Mouse (Mus musculus) neural tube, embryonic 12.5 days (tissue): Measurements from ENCODE around the gene Zbtb17. TPM values are rescaled to one million over a fixed set of nuclear protein-coding genes. Genes with fewer than 3 reads are reported as not detected.

Experiments
- ATAC-seq: fragments of 200-750 bp; cut with Nextera tagmentation; 2 replicates; pipeline ENCODE4 v1.8.0; 2017; ENCODE audit warnings: low read depth, mild to moderate bottlenecking, moderate TSS enrichment, moderate library complexity; ENCODE audit not compliant: low FRiP score
- H3K27ac ChIP-seq: fragments of 300-500 bp; sonication (generic); 2 replicates; pipeline ENCODE4 v1.5.1; 2016
- H3K27me3 ChIP-seq: fragments of 300-500 bp; sonication (generic); replicated peaks from 2 replicates; pipeline ENCODE4 v1.6.1; 2016; ENCODE audit warnings: mild to moderate bottlenecking
- H3K36me3 ChIP-seq: fragments of 300-500 bp; sonication (generic); 2 replicates; pipeline ENCODE4 v1.6.1; 2016; ENCODE audit warnings: mild to moderate bottlenecking
- H3K4me1 ChIP-seq: fragments of 300-500 bp; sonication (generic); 2 replicates; pipeline ENCODE4 v1.6.1; 2016
- H3K4me2 ChIP-seq: fragments of 300-500 bp; sonication (generic); replicated peaks from 2 replicates; pipeline ENCODE4 v1.6.1; 2016; ENCODE audit warnings: mild to moderate bottlenecking
- H3K4me3 ChIP-seq: fragments of 300-500 bp; sonication (generic); 2 replicates; pipeline ENCODE4 v1.5.1; 2016
- H3K9ac ChIP-seq: fragments of 300-500 bp; sonication (generic); 2 replicates; pipeline ENCODE4 v1.6.1; 2016; ENCODE audit warnings: mild to moderate bottlenecking
- H3K9me3 ChIP-seq: fragments of 300-500 bp; sonication (generic); 2 replicates; pipeline ENCODE4 v1.6.1; 2016; ENCODE audit warnings: mild to moderate bottlenecking
- WGBS: fragments of 180-500 bp; shearing (Covaris S2); methylation state at CpG from one replicate; pipeline ENCODE4 v1.1.7; 2016; 5-methylcytosine and 5-hydroxymethylcytosine counted together
- polyA plus RNA-seq: library from polyadenylated mRNA; unstranded; fragments of >200 nt; fragmentation: Nextera tagmentation; extraction: Ambion mirVana; gene quantifications from 2 replicates; pipeline ENCODE4 v1.2.1, GENCODE M21; 2016

Zbtb17 gene
- polyA plus RNA-seq: 51.6 and 55.7 TPM in 2 replicates

DNA sequence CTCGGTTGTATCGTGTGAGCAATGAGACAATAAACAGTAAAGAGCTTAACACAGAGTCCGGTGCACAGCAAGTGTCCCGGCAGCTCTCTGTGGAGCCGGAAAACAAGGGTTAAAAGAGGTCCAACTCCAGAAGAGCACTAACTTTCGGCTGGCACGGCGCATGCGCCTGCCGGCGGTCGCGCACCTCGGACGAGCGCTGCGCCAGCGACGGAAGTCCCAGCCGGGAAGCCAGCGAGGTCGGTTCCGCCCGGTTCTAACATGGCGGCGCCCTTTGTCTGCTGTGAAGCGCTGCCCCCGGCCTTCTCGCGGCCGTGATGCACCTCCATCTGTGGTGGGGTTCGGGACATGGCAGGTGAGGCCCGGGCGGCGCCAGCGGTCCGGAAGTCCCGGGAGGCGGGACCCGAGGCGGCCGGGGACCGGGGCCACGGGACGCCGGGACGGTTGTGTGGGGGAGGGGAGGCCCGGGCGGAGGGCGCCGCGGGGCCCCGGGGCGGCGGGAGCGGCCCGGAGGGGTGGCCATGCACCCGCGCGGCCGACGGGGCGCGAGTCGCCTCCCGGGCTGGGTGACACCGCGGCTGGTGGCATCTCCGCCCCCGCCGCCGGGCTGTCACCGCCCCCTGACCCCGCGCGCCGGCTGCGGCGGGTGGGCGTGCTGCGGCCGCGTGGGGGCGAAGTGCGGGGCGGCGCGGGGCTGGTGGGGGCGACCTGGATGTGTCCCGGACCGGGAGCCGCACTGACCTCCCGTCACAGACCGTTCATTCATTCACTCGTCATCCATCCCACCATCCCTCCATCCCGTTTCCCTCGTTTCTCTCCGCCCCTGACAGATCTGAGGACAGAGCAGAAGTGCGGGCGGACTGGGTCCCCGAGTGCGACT is at the start of gene Zbtb17:
Zbtb17 (plus strand) TSS at position 204 of the 877 bp plus-strand sequence.
- Histone ChIP-seq H3K4me2 (peak within 1 kb of the TSS; percentile 83), H3K4me1 (peaks cover 12% of the 10 kb centered on the region), H3K27me3 (no peaks in the 10 kb centered on the region), H3K9ac (peak within 1 kb of the TSS; percentile 98), H3K9me3 (no peaks in the 10 kb centered on the region), H3K36me3 (peaks cover 31% of the 10 kb centered on the region), H3K27ac (peak within 1 kb of the TSS; percentile 54; the same call in 1 of the 2 replicates), H3K4me3 (peak within 1 kb of the TSS; percentile 97)
- under 1% methylated on average over 83 of the region's 102 CpGs for WGBS
- peak; percentile 94 for ATAC-seq

DNA sequence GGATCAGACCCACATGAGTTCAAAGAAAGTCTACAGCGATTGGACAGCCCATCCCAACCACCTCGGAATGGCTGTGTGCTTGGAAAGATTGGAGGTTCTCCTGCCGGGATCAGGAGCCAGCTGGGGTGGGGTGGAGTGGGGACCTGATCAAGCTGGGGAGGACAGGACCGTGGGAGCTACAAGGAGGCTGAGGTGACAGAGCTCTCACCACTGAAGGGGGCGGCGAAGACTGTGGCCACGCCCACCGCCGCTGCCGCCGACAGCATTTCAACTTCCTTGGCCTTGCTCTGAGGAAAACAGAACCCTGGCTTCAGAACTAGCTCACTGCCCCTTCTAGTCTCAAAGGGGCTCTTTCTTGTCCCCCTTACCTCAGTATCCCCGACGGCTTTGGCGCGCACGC is 49.7 kb upstream of the Zbtb17 start:
- Histone ChIP-seq H3K4me1 (no peaks in the 10 kb centered on the region), H3K9me3 (no peaks in the 10 kb centered on the region), H3K4me3 (no peak overlapping the region), H3K4me2 (peak overlapping the region; percentile 27), H3K36me3 (no peaks in the 10 kb centered on the region), H3K27ac (no peak overlapping the region), H3K9ac (no peak overlapping the region), H3K27me3 (peaks cover 27% of the 10 kb centered on the region)
- 19% methylated on average over 16 of the region's 16 CpGs for WGBS
- ATAC-seq: no peak

DNA sequence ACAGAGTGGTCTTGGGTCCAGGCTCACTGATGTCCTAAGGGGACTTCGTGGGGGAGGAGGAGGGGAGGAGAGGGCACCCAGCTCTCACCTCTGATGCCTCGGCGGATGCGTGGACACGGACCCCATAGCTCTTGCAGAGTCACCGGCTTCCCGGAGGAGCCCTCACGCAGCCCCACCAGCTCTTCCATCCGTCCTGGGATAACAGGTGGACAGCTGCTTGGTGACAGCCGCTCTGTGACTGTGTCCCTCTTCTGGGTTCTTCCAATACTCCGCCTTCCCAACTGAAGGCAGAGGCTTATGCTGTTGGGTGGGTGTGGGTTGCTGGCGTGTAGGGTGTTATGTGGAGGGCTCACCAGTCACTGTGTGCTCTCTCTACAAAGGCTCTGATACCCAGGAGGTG is 46.6 kb upstream of the Zbtb17 start:
- no peak overlapping the region for H3K4me3 ChIP-seq

DNA sequence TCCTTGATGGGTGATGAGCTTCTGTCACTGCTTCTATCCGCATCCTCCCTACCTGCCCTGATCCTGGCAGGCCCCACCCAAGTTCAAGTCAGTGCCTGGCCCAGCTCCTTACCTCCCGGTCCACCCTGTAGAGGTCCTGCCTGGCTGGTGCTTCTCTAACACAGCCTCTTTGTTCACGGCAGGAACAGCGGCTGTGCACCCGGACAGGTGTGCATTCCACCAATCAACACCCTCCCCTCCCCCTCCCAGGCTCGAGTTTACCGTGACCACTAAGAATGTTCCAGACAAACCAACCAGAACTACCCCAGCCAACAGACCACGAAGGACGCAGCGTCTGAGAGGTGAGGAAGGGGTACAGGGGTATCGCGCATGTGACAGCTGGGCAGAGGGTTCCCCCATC is 45.9 kb upstream of the Zbtb17 start, which contains the start of gene Clcnka:
Clcnka (minus strand) TSS at position 180 of the 400 bp plus-strand sequence.
- 73% methylated on average over 12 of the region's 12 CpGs for WGBS
- ATAC-seq: no peak
- H3K36me3 ChIP-seq: no peaks in the 10 kb centered on the region
- no peak within 1 kb of the TSS for H3K4me3 ChIP-seq
- no peak within 1 kb of the TSS for H3K9ac ChIP-seq
- H3K4me2 ChIP-seq: no peak within 1 kb of the TSS
- H3K4me1 ChIP-seq: no peaks in the 10 kb centered on the region
- H3K9me3 ChIP-seq: no peaks in the 10 kb centered on the region
- peaks cover 22% of the 10 kb centered on the region for H3K27me3 ChIP-seq
- no peak within 1 kb of the TSS for H3K27ac ChIP-seq

More for the DNA sequence above, 46.6 kb upstream of the Zbtb17 start:
- Histone ChIP-seq H3K4me1 (no peaks in the 10 kb centered on the region), H3K36me3 (no peaks in the 10 kb centered on the region), H3K9me3 (no peaks in the 10 kb centered on the region), H3K27ac (no peak overlapping the region), H3K4me2 (no peak overlapping the region), H3K27me3 (peaks cover 22% of the 10 kb centered on the region), H3K9ac (no peak overlapping the region)
- WGBS: 78% methylated on average over 12 of the region's 12 CpGs
- no peak for ATAC-seq

DNA sequence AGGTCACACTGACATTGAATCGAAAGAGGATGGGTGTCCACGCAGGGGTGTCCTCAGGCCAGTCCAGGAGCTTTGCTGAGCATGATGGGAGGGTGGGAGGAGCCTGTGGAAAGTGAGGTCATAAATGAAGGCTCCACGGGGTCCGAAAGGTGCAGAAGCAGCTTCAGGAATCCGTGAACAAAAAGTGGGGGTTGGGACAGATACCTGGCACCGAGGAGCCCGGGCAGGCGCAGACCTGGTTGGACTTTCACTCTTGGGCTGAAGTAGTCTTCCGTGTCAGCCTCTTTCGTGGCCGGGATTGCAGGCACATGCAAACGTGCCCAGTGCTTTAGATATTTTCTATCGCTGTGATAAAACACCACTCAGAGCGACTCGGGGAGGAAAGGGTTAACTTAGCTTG is 44.3 kb upstream of the Zbtb17 start:
- Histone ChIP-seq H3K9me3 (no peaks in the 10 kb centered on the region), H3K27me3 (peaks cover 19% of the 10 kb centered on the region), H3K4me3 (no peak overlapping the region), H3K27ac (no peak overlapping the region), H3K4me2 (no peak overlapping the region), H3K4me1 (no peaks in the 10 kb centered on the region), H3K9ac (no peak overlapping the region), H3K36me3 (no peaks in the 10 kb centered on the region)
- WGBS: 90% methylated on average over 15 of the region's 15 CpGs
- ATAC-seq: no peak

DNA sequence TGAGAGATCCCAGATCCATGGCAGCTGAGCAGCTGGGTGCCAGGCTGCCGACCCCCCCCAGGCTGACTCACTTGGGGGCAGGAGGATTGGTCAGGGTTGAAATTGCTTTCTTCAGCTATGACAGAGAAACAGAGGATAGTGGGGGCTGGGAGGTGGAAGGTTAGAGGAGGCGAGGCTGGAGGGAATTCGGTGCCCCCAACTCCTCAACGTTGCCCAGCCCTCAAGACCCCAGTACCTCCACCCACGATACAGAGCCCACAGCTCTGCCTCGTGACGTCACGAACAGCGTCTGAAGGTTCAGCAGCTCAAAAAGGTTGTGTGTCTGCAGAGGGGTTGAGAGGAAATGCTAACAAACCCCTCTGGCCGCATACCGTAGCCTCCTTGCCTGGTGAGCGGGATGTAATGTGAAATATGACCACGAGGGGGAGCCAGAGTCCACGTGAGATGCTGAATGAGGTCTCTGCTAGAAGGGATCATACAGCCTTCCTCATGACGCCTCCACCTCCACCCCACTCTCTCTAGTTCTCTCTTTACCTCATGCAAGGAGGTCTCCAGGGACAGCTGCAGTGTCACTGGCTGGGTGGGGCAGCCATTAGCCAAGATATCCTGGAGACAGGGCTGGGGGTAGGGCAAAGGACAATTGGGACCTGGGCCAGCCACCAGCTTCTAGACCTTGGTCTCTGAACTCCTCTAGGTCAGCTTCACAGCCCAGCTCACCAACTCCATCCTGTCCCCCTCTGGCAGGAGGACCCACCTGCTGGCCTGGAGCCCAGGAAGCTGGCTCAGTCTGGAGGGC is 39.7 kb upstream of the Zbtb17 start:
- Histone ChIP-seq H3K4me3 (no peak overlapping the region), H3K9ac (0 out of 2 replicates have a peak overlapping the region, but pooled peaks have one; percentile 26), H3K27me3 (peaks cover 4% of the 10 kb centered on the region), H3K36me3 (no peaks in the 10 kb centered on the region), H3K9me3 (no peaks in the 10 kb centered on the region), H3K4me1 (no peaks in the 10 kb centered on the region), H3K4me2 (peak overlapping the region; percentile 35), H3K27ac (no peak overlapping the region)
- ATAC-seq: peak; percentile 70
- WGBS: 13% methylated on average over 15 of the region's 15 CpGs

DNA sequence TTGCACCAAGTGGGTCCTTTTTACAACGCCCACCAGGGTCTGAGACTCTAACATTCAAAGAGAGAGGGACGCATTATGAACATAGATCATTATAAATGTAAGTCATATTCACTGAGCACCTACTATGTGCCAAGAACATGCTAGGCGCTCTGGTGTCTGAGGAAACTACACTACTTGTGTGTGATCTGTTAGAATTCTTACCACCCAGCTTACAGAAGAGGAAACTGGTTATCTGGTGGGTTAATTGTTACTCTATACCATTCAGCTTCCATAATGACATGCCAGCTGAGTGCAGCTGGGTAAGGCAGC is 39.2 kb upstream of the Zbtb17 start:
- Histone ChIP-seq H3K9me3 (no peaks in the 10 kb centered on the region), H3K4me3 (no peak overlapping the region), H3K4me1 (no peaks in the 10 kb centered on the region), H3K36me3 (no peaks in the 10 kb centered on the region), H3K27ac (no peak overlapping the region), H3K4me2 (no peak overlapping the region), H3K9ac (no peak overlapping the region), H3K27me3 (peaks cover 4% of the 10 kb centered on the region)
- WGBS: 84% methylated on average over 3 of the region's 3 CpGs
- ATAC-seq: no peak

DNA sequence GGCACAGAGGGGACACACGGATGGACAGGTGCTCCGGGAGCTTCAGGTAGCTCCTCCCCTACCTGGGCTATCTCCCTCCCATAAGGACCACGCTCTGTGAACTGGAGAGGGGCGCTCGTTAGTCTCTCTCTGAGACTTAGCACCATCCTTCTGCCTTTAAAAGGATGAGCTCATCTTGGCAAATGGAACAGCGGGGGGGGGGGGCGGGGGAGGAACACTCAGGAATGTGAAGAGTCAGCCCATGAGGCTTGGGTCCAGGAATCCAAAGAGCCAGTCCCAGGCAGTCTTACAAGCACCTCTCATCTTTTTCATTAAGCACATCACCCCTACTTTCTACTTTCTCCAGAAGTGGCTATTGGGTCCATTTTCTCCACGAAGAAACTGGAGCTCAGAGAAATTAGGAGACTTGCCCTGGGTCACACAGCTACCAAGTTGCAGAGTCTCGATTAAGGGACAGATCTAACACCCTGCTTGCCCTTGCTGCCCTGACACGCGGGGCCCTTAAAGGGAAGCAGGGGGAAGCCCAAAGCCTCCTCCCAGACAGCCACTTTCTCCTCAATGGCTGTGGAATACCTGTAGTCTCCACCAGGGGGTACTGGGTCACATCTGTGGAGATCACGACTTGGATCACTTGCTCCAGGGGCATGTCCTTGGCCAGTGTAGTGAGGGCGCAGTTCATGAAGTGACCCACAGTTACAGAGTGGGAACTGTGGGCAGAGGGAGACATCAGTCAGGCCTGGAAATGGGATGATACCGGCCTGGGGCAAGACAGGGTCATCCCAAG is 37.7 kb upstream of the Zbtb17 start:
- H3K27ac ChIP-seq: no peak overlapping the region
- no peaks in the 10 kb centered on the region for H3K9me3 ChIP-seq
- H3K4me3 ChIP-seq: no peak overlapping the region
- no peaks in the 10 kb centered on the region for H3K36me3 ChIP-seq
- ATAC-seq: no peak
- H3K9ac ChIP-seq: no peak overlapping the region
- no peak overlapping the region for H3K4me2 ChIP-seq
- H3K4me1 ChIP-seq: no peaks in the 10 kb centered on the region
- 53% methylated on average over 14 of the region's 14 CpGs for WGBS
- peaks cover 9% of the 10 kb centered on the region for H3K27me3 ChIP-seq

DNA sequence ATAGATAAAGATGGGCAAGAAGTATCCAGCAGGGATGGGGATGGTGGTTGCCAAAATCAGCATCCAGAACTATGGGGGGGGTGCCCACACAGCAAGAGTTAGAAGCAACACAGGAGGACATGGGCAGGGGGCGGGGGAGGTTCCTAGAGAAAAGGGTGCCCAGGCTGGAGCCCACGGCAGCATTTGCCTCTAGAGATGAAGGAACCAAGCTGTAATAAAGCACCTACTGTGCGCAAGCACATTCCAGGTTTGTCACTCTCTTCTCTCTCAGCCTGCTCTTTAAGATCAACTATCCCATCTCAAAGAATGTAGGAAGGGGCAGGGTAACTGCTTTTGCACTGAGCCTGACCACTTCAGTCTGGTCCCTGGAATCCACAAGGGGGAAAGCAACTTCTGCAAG is 35.9 kb upstream of the Zbtb17 start:
- Histone ChIP-seq H3K4me1 (no peaks in the 10 kb centered on the region), H3K27ac (no peak overlapping the region), H3K36me3 (no peaks in the 10 kb centered on the region), H3K4me3 (no peak overlapping the region), H3K4me2 (no peak overlapping the region), H3K27me3 (peaks cover 9% of the 10 kb centered on the region), H3K9ac (no peak overlapping the region), H3K9me3 (no peaks in the 10 kb centered on the region)
- no peak for ATAC-seq
- 88% methylated on average over 3 of the region's 3 CpGs for WGBS

DNA sequence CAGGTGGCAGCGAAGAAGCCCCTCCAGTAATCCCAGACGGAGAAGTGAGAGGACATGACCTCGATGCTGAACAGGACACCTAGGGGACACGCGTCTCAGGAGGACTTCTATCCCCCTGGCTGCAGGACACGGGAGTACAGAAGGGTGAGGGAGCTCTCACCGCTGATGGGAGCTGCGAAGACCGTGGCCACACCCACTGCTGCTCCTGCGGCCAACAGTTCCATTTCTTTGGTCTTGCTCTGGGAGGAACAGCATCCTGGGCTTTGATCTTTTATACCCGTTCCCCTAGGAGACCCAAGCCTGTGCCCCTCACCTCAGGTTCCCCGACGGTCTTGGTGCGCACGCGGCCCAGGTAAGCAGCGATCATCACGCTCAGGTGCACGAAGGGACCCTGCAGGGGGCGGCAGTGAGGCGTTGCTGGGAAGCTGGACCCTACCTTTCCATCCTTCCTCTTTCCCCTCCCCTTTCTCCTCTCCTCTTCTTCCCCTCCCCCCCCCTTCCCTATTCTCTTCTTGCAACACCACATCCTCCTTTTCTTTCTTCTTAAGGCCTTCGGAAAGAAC is 32.9 kb upstream of the Zbtb17 start:
- no peaks in the 10 kb centered on the region for H3K36me3 ChIP-seq
- WGBS: 15% methylated on average over 22 of the region's 22 CpGs
- ATAC-seq: no peak
- no peaks in the 10 kb centered on the region for H3K4me1 ChIP-seq
- H3K9ac ChIP-seq: no peak overlapping the region
- H3K27ac ChIP-seq: no peak overlapping the region
- H3K4me3 ChIP-seq: no peak overlapping the region
- no peak overlapping the region for H3K4me2 ChIP-seq
- no peaks in the 10 kb centered on the region for H3K9me3 ChIP-seq
- H3K27me3 ChIP-seq: peaks cover 5% of the 10 kb centered on the region; the same call in 1 of the 2 replicates

DNA sequence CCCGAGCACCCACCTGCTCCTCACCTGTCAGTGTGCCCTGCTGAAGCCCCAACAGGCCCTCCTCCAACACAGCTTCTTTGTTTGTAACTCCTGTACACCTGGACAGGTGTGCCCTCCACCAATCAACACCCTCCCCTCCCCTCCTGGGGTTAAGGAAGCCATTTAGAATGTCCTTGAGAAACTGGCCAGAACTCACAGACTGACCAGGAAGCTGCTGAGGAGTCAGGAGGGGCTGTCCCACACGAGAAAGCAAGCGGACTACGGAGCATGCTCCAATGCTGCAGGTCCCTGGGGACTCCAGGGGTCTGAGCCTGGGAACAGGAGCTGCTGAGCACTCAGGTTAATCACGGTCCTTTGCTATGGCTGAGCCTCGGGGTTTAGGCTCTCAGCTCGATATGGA is 28.5 kb upstream of the Zbtb17 start, which contains the start of gene Clcnkb:
Clcnkb (minus strand) TSS at position 91 of the 400 bp plus-strand sequence.
- Histone ChIP-seq H3K4me1 (no peaks in the 10 kb centered on the region), H3K4me2 (no peak within 1 kb of the TSS), H3K9me3 (0 out of 2 replicates have a peak, but pooled peaks cover 4% of the 10 kb centered on the region), H3K9ac (no peak within 1 kb of the TSS), H3K27ac (no peak within 1 kb of the TSS), H3K36me3 (no peaks in the 10 kb centered on the region), H3K27me3 (0 out of 2 replicates have a peak, but pooled peaks cover 5% of the 10 kb centered on the region), H3K4me3 (no peak within 1 kb of the TSS)
- no peak for ATAC-seq
- 68% methylated on average over 7 of the region's 7 CpGs for WGBS
